Mouse (Mus musculus) ES-E14 (cell line): ENCODE measurements at regions not wholly inside any gene's neighbourhood (a gene's known extent, or its start where the extent isn't known, plus 50 kb on each side); places are given as distances from the start of the nearest gene placed in this dataset.

Source experiments
- CHD2 ChIP-seq: IDR thresholded peaks from 2 replicates; pipeline ENCODE4 v1.6.1; 2014; ENCODE audit warnings: mild to moderate bottlenecking, low read depth, low read length, inconsistent platforms
- HCFC1 ChIP-seq: IDR thresholded peaks from 2 replicates; pipeline ENCODE4 v1.6.1; 2012; ENCODE audit warnings: low read length, inconsistent platforms, borderline replicate concordance; ENCODE audit not compliant: insufficient read depth
- ZNF384 ChIP-seq: IDR thresholded peaks from 2 replicates; pipeline ENCODE4 v1.6.1; 2012; ENCODE audit warnings: low read depth, low read length, inconsistent platforms

GRCm38 (mm10) chr11:82631387-82631786 lies 132.7 kb downstream of the Cct6b start:
- no peak for TF ChIP-seq ZNF384
- TF ChIP-seq CHD2 = no peak
- no peak for TF ChIP-seq HCFC1
